Mouse (Mus musculus): ENCODE data around the gene Shb.

DNA sequence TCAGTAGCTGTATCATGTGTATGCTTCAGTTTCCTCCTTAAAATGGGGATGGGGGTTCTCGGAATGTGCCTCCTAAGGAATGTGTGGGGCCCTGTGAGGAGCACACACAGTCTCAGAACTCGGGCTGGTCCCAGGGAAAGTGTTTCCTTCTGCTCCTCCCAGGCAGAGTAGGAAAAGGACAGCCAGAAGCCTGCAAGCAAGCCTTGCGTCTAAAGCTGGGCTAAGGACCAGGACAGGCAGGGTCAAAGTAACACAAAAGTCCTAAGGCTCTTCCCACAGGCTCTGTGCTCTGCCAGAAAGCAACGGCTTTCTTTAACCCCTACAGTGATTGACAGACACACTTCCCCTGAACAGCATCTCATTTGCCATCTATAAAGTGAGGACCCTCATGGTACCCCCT lies 14.9 kb downstream of the Shb start:
- TF ChIP-seq POLR2A (IDR thresholded peaks at IDR 0.05; ENCODE audit: low read depth, low read length) (no peak), CTCF (IDR thresholded peaks at IDR 0.05; ENCODE audit: borderline replicate concordance, insufficient read depth, low read length) (no peak)

All from embryonic fibroblast, embryonic 13.5 days (primary cell).